Mouse (Mus musculus): ENCODE measurements at regions not wholly inside any gene's neighbourhood (a gene's known extent, or its start where the extent isn't known, plus 50 kb on each side); places are given as distances from the start of the nearest gene placed in this dataset.

DNA sequence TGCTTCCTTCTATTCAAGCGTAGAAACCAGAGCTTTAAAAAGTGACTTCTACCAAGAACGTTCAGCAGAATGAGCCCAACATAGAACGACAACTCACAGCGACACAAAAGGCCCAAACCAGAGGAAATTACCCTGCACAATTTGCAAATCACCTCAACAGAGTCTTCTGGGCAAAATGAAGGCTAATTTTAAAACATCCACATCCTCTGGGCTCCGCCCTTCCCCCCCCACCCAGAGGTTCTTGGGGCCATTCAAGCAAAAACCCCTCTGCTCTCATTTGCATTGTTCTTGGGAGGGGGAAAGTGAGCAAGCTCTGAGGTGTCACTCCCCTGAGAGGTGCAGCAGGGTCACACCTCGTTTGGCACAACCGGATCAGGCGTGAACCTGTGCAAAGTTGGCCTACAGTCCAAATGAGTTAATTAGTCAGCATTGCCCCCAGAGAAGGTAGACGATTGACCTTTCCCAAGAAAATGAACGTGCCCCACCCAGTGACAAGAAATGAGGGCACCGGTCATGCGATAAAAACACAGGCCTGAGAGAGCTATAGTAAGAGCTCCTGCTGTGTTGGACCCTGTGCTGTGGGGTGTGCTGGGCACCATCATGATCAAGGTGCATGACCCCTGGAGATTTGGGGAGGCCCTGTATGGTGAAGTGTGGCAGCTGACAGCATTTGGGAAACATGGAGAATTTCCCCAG, 62.7 kb upstream of the Lmo2 start:
- TF ChIP-seq CTCF (IDR thresholded peaks at IDR 0.05; ENCODE audit: borderline replicate concordance, insufficient read depth, low read length) (no peak), POLR2A (IDR thresholded peaks at IDR 0.05; ENCODE audit: low read depth, low read length) (no peak)
